In the genomic region with DNA sequence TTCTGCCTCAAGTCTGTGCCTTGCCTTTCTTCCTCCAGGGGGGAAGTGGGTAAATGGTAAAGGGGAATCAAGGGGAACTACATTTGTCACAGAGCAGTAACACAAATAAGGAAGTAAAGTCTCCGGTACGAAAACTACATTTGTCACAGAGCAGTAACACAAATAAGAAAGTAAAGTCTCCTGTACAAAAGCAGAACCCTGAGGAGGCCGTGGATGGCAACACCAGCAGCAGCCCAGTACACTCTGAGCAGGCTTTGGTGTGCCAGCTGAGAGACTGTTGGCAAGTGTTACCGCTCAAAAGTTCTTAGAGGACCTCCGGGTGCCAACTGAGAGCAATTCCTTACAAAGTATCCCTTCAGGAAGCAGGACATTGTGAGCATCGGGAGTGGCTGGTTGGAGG, we compare ENCODE assay signal across 10 mouse cellular contexts.
DNase-seq lines count a peak whose midpoint lies in the region; ATAC-seq and TF ChIP-seq lines count a peak whose summit lies in the region.
"Had no signal": no experiment of that assay in that cellular context is flagged by ENCODE, and none has a peak within 500 bp of the region (broad histone marks: within the 10 kb centered on the region; RNA-seq: fewer than 3 reads in every experiment).

No protein-coding gene starts in this region.

- H3K9ac ChIP-seq in kidney, embryonic 15.5 days: no peak overlapping the region
- H3K9ac ChIP-seq in stomach, embryonic 14.5 days (replicated peaks; ENCODE audit: low read depth, low read length): no peak overlapping the region
- H3K9ac ChIP-seq in stomach, postnatal 0 days (ENCODE audit: low read length): no peak overlapping the region
- H3K9ac ChIP-seq in hindbrain, postnatal 0 days (replicated peaks; ENCODE audit: low read length): no peak overlapping the region
- H3K9ac ChIP-seq in stomach, embryonic 15.5 days: no peak overlapping the region
- H3K9ac ChIP-seq: liver, embryonic 13.5 days had no signal

- H3K36me3 ChIP-seq in kidney, embryonic 15.5 days: no peaks in the 10 kb centered on the region
- no peaks in the 10 kb centered on the region for H3K36me3 ChIP-seq in stomach, embryonic 14.5 days (ENCODE audit: control insufficient read depth, insufficient read depth, low read length)
- H3K36me3 ChIP-seq in stomach, postnatal 0 days (ENCODE audit: control insufficient read depth, insufficient read depth, low read length): no peaks in the 10 kb centered on the region
- H3K36me3 ChIP-seq in hindbrain, postnatal 0 days (ENCODE audit: insufficient read depth, low read length): no peaks in the 10 kb centered on the region
- H3K36me3 ChIP-seq in stomach, embryonic 15.5 days: no peaks in the 10 kb centered on the region
- H3K36me3 ChIP-seq: liver, embryonic 13.5 days had no signal

- TF ChIP-seq CTCF in stomach, postnatal 0 days (IDR thresholded peaks at IDR 0.05; ENCODE audit: low read depth): no peak
- no peak for TF ChIP-seq CTCF in hindbrain, postnatal 0 days (IDR thresholded peaks at IDR 0.05; ENCODE audit: low read depth)

- no peak for ATAC-seq in kidney, embryonic 15.5 days (replicated peaks; ENCODE audit: low FRiP score)
- ATAC-seq in stomach, embryonic 14.5 days (ENCODE audit: insufficient number of reproducible peaks, insufficient read depth, low FRiP score, low read depth): 0 out of 2 replicates have a peak, but pooled peaks have one; percentile 21
- ATAC-seq in stomach, postnatal 0 days (ENCODE audit: low FRiP score, low TSS enrichment): no peak
- ATAC-seq in hindbrain, postnatal 0 days: no peak
- no peak for ATAC-seq in stomach, embryonic 15.5 days (ENCODE audit: insufficient read depth, low FRiP score, low read depth)

- H3K4me1 ChIP-seq in kidney, embryonic 15.5 days: peaks cover 23% of the 10 kb centered on the region
- H3K4me1 ChIP-seq in stomach, embryonic 14.5 days (ENCODE audit: control insufficient read depth, insufficient read depth, low read length): peaks cover 18% of the 10 kb centered on the region
- H3K4me1 ChIP-seq in stomach, postnatal 0 days (replicated peaks; ENCODE audit: control insufficient read depth, insufficient read depth): no peaks in the 10 kb centered on the region
- peaks cover 9% of the 10 kb centered on the region; the same call in 1 of the 2 replicates for H3K4me1 ChIP-seq in hindbrain, postnatal 0 days (ENCODE audit: insufficient read depth, low read length)
- H3K4me1 ChIP-seq in stomach, embryonic 15.5 days: peaks cover 11% of the 10 kb centered on the region; the same call in 1 of the 2 replicates

- 20% methylated on average over 6 of the region's 6 CpGs for WGBS in kidney, embryonic 15.5 days
- 11% methylated on average over 6 of the region's 6 CpGs for WGBS in stomach, embryonic 14.5 days
- WGBS in stomach, postnatal 0 days: 13% methylated on average over 6 of the region's 6 CpGs
- 18% methylated on average over 6 of the region's 6 CpGs for WGBS in hindbrain, postnatal 0 days
- 10% methylated on average over 6 of the region's 6 CpGs for WGBS in stomach, embryonic 15.5 days

- H3K4me2 ChIP-seq in kidney, embryonic 15.5 days: no peak overlapping the region
- H3K4me2 ChIP-seq in stomach, embryonic 14.5 days (replicated peaks; ENCODE audit: low read depth, low read length): no peak overlapping the region
- H3K4me2 ChIP-seq in stomach, postnatal 0 days (replicated peaks; ENCODE audit: low read depth): no peak overlapping the region
- H3K4me2 ChIP-seq in hindbrain, postnatal 0 days (ENCODE audit: low read depth, low read length): 0 out of 2 replicates have a peak overlapping the region, but pooled peaks have one; percentile 3
- H3K4me2 ChIP-seq in stomach, embryonic 15.5 days: no peak overlapping the region
- H3K4me2 ChIP-seq: liver, embryonic 13.5 days had no signal

- no peaks in the 10 kb centered on the region for H3K27me3 ChIP-seq in kidney, embryonic 15.5 days
- no peaks in the 10 kb centered on the region for H3K27me3 ChIP-seq in stomach, embryonic 14.5 days (ENCODE audit: control insufficient read depth, insufficient read depth, low read length)
- H3K27me3 ChIP-seq in stomach, postnatal 0 days (ENCODE audit: control insufficient read depth, insufficient read depth, low read length): no peaks in the 10 kb centered on the region
- H3K27me3 ChIP-seq in hindbrain, postnatal 0 days (ENCODE audit: insufficient read depth, low read length): no peaks in the 10 kb centered on the region
- no peaks in the 10 kb centered on the region for H3K27me3 ChIP-seq in stomach, embryonic 15.5 days (replicated peaks)
- H3K27me3 ChIP-seq: liver, embryonic 13.5 days had no signal

- TF ChIP-seq EP300 in stomach, postnatal 0 days (optimal IDR thresholded peaks at IDR 0.05): no peak

- H3K27ac ChIP-seq in kidney, embryonic 15.5 days: peak overlapping the region; percentile 64
- H3K27ac ChIP-seq in stomach, embryonic 14.5 days (ENCODE audit: low read length): peak overlapping the region; percentile 53; the same call in 1 of the 2 replicates
- no peak overlapping the region for H3K27ac ChIP-seq in stomach, postnatal 0 days (replicated peaks)
- H3K27ac ChIP-seq in hindbrain, postnatal 0 days: no peak overlapping the region; the same call in 1 of the 2 replicates
- peak overlapping the region; percentile 66; the same call in 1 of the 2 replicates for H3K27ac ChIP-seq in stomach, embryonic 15.5 days
- H3K27ac ChIP-seq: liver, embryonic 13.5 days had no signal

- no peaks in the 10 kb centered on the region for H3K9me3 ChIP-seq in kidney, embryonic 15.5 days (replicated peaks)
- H3K9me3 ChIP-seq in stomach, embryonic 14.5 days (ENCODE audit: control insufficient read depth, low read depth, low read length): no peaks in the 10 kb centered on the region
- no peaks in the 10 kb centered on the region for H3K9me3 ChIP-seq in stomach, postnatal 0 days (ENCODE audit: control insufficient read depth, low read length)
- H3K9me3 ChIP-seq in hindbrain, postnatal 0 days (ENCODE audit: low read length): no peaks in the 10 kb centered on the region
- H3K9me3 ChIP-seq in stomach, embryonic 15.5 days: no peaks in the 10 kb centered on the region
- H3K9me3 ChIP-seq: liver, embryonic 13.5 days had no signal

- DNase-seq in kidney, postnatal 4 days: no peak
- DNase-seq in stomach, postnatal 0 days (ENCODE audit: low spot score): no peak
- peak; percentile 63 for DNase-seq in hindbrain, postnatal 0 days (ENCODE audit: low spot score)
- DNase-seq in retina, postnatal 1 day: no peak
- no peak for DNase-seq in adrenal gland, adult 18-20 months (ENCODE audit: low spot score in 2 of 2)
- DNase-seq: liver, embryonic 13.5 days had no signal

- no peak overlapping the region for H3K4me3 ChIP-seq in kidney, embryonic 15.5 days (replicated peaks)
- H3K4me3 ChIP-seq in stomach, embryonic 14.5 days (ENCODE audit: low read depth, low read length): no peak overlapping the region
- no peak overlapping the region for H3K4me3 ChIP-seq in stomach, postnatal 0 days (ENCODE audit: low read depth, low read length)
- H3K4me3 ChIP-seq in hindbrain, postnatal 0 days (ENCODE audit: low read length): no peak overlapping the region
- no peak overlapping the region for H3K4me3 ChIP-seq in stomach, embryonic 15.5 days (replicated peaks)
- H3K4me3 ChIP-seq: erythroblast, embryonic 14.5 days; liver, embryonic 13.5 days had no signal

Comparison
In these comparisons a context has a peak if more than half of its experiments do, and no peak if none do; other contexts are left out.
1. H3K27ac ChIP-seq: peak in kidney, embryonic 15.5 days (single experiment), stomach, embryonic 14.5 days (single experiment) and stomach, embryonic 15.5 days (single experiment); none in stomach, postnatal 0 days (single experiment) and hindbrain, postnatal 0 days (single experiment).